ENCODE assay signal across 7 mouse cellular contexts in genomic region chr16:37776860-37777651, GRCm38 (mm10). TPM values are rescaled to one million over a fixed set of nuclear protein-coding genes. Genes with fewer than 3 reads are reported as not detected.
A peak's percentile ranks its signal among the peaks of the same experiment; 100 is the strongest.
DNase-seq lines count a peak whose midpoint lies in the region; ATAC-seq lines count a peak whose summit lies in the region.

TSS of gene Fstl1 (plus strand) at chr16:37776873.

- under 1% methylated on average over 50 of the region's 52 CpGs for WGBS in forebrain, embryonic 15.5 days

- ATAC-seq in forebrain, embryonic 15.5 days (replicated peaks), result peak; percentile 86

- intact Hi-C loops in heart, postnatal 10 days (cut with DNase I), result loop anchor here (2.0 kb wide), 2 partner anchors 20 to 44 kb away; no protein-coding TSS in a partner anchor

- H3K9ac ChIP-seq in forebrain, embryonic 15.5 days (replicated peaks), result peak within 1 kb of the TSS; percentile 78

- peak within 1 kb of the TSS; percentile 89 for H3K4me3 ChIP-seq in forebrain, embryonic 15.5 days

- peak within 1 kb of the TSS; percentile 98 for H3K4me2 ChIP-seq in forebrain, embryonic 15.5 days (replicated peaks)

- peak within 1 kb of the TSS; percentile 50; the same call in 1 of the 2 replicates for H3K27ac ChIP-seq in forebrain, embryonic 15.5 days (replicated peaks)

- H3K36me3 ChIP-seq in forebrain, embryonic 15.5 days, result no peaks in the 10 kb centered on the region

- H3K27me3 ChIP-seq in forebrain, embryonic 15.5 days, result no peaks in the 10 kb centered on the region

- peaks cover 25% of the 10 kb centered on the region for H3K4me1 ChIP-seq in forebrain, embryonic 15.5 days

- DNase-seq in R1 (ENCODE audit: low read depth, low spot score), result peak; percentile 63
- peak; percentile 75 for DNase-seq in brain, adult 2 months (ENCODE audit: low read depth, low spot score)
- peak; percentile 68 to 69 for DNase-seq in heart, postnatal 10 days
- peak; percentile 49 to 51 for DNase-seq in layer of hippocampus, postnatal 25 days (ENCODE audit: extremely low spot score in 1 of 2, low spot score in 1 of 2)
- peak; percentile 12 for DNase-seq in lung, postnatal 25 days (ENCODE audit: low spot score)
- peak; percentile 60 for DNase-seq in right cerebral cortex, postnatal 14 days

- H3K9me3 ChIP-seq in forebrain, embryonic 15.5 days, result no peaks in the 10 kb centered on the region

RNA-seq across cellular contexts. Expression of gene Fstl1, which starts in this region (rescaled TPM):
- polyA plus RNA-seq in forebrain, embryonic 15.5 days (2015; fragmentation: Nextera tagmentation; extraction: Ambion mirVana), result 80.6 and 82.9 TPM in 2 replicates
- 100 to 1,000 TPM; 352 to 420 TPM for total RNA-seq in heart, postnatal 10 days (2021)
- total RNA-seq in layer of hippocampus, postnatal 25 days (2021), result 10 to 100 TPM; 32.0 to 36.1 TPM

Comparison
In these comparisons a context has a peak if more than half of its experiments do, and no peak if none do; other contexts are left out.
1. Peak in every context shown above with its lines: DNase-seq, ATAC-seq, H3K4me3 ChIP-seq and H3K27ac ChIP-seq.
2. RNA of gene Fstl1 (total RNA-seq): 352 to 420 TPM in heart, postnatal 10 days; 32.0 to 36.1 TPM in layer of hippocampus, postnatal 25 days; every median in the first group is over 4 times any median in the second.
3. DNase-seq: peak in every context shown above with its lines; median percentile 75 in brain, adult 2 months; 68 in heart, postnatal 10 days; 63 in R1; 60 in right cerebral cortex, postnatal 14 days; 50 in layer of hippocampus, postnatal 25 days; 12 in lung, postnatal 25 days.